Mouse (Mus musculus) C2C12 (cell line): Measurements from ENCODE around the gene Cbx7. TPM values are rescaled to one million over a fixed set of nuclear protein-coding genes. Genes with fewer than 3 reads are reported as not detected.

Source experiments
- H3K27me3 ChIP-seq: one replicate; pipeline ENCODE4 v1.6.1; 2011; ENCODE audit not compliant: control insufficient read depth, insufficient read depth, insufficient read length
- H3K36me3 ChIP-seq: one replicate; pipeline ENCODE4 v1.6.1; 2011; ENCODE audit not compliant: control insufficient read depth, insufficient read depth
- H3K4me3 ChIP-seq: one replicate; pipeline ENCODE4 v1.5.1; 2011; ENCODE audit warnings: mild to moderate bottlenecking, control low read depth; ENCODE audit not compliant: poor library complexity, insufficient read depth, severe bottlenecking
- H3K79me2 ChIP-seq: one replicate; pipeline ENCODE4 v1.6.1; 2011; ENCODE audit not compliant: control insufficient read depth, insufficient read depth
- H3K79me3 ChIP-seq: one replicate; pipeline ENCODE4 v1.6.1; 2011; ENCODE audit warnings: low read depth, control low read depth
- H3ac ChIP-seq: one replicate; pipeline ENCODE3; 2011; ENCODE audit warnings: low read depth; ENCODE audit not compliant: control insufficient read depth, insufficient read length
- CEBPB ChIP-seq: IDR thresholded peaks from one replicate; pipeline ENCODE4 v1.6.1; 2011; ENCODE audit warnings: low read depth, mild to moderate bottlenecking, control low read depth, moderate library complexity
- CTCF ChIP-seq: IDR thresholded peaks from one replicate; pipeline ENCODE4 v1.5.1; 2011; ENCODE audit not compliant: control insufficient read depth, insufficient read depth, insufficient read length
- FOSL1 ChIP-seq: IDR thresholded peaks from one replicate; pipeline ENCODE4 v1.8.0; 2011; ENCODE audit warnings: mild to moderate bottlenecking, low read length; ENCODE audit not compliant: poor library complexity, insufficient read depth, severe bottlenecking
- MAX ChIP-seq: IDR thresholded peaks from one replicate; pipeline ENCODE4 v1.6.1; 2011; ENCODE audit warnings: mild to moderate bottlenecking, control low read depth
- MYOD1 ChIP-seq: IDR thresholded peaks from one replicate; pipeline ENCODE4 v1.6.1; 2011; ENCODE audit warnings: low read depth; ENCODE audit not compliant: control insufficient read depth, insufficient read length
- MYOG ChIP-seq: IDR thresholded peaks from one replicate; pipeline ENCODE4 v1.6.1; 2011; ENCODE audit not compliant: control insufficient read depth, insufficient read length; ENCODE audit errors: extremely low read depth
- USF1 ChIP-seq: IDR thresholded peaks from one replicate; pipeline ENCODE4 v1.6.1; 2011; ENCODE audit warnings: low read depth, mild to moderate bottlenecking, control low read depth, moderate library complexity
- polyA plus RNA-seq: library from polyadenylated mRNA; unstranded; fragments of >200 nt; fragmentation: generic; extraction: Trizol; gene quantifications from one replicate; pipeline ENCODE4 v1.2.1, GENCODE M21; 2012; ENCODE audit warnings: missing spikeins

The Cbx7 gene
- polyA plus RNA-seq, 1 experiment = 5.9 TPM

- H3ac ChIP-seq = no peak overlapping the region
- H3K4me3 ChIP-seq = no peak overlapping the region
- no peaks in the 10 kb centered on the region for H3K36me3 ChIP-seq
- no peaks in the 10 kb centered on the region for H3K79me2 ChIP-seq
- TF ChIP-seq MYOG (no peak), MYOD1 (peak; percentile 79), FOSL1 (peak; percentile 39), MAX (peak; percentile 32), USF1 (no peak)
- no peaks in the 10 kb centered on the region for H3K27me3 ChIP-seq
- H3K79me3 ChIP-seq = no peaks in the 10 kb centered on the region
Observed at GRCm38 (mm10) chr15:79951730-79952503, 19.0 kb downstream of the Cbx7 start.

DNA sequence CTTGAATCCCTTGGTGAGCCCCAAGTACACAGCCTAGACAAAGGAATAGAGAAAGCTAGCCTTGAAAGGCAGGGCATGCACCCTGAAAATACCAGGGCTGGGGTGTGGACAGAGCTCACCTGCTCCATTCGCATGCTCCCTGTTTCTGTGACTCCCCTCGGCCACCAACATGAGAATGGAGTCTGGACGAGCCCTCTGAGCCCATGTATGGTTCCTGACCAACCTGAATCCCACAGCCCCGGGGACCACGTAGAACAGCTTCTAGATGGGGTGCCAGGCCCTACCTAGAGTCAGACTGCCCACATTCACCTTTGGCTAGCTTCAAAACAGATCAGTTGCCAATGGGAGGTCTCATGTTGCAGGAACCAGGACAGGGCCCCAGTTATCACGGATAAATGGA is 19.7 kb downstream of the Cbx7 start:
- Histone ChIP-seq H3K27me3 (no peaks in the 10 kb centered on the region), H3K4me3 (no peak overlapping the region), H3K79me3 (no peaks in the 10 kb centered on the region), H3K36me3 (no peaks in the 10 kb centered on the region), H3ac (no peak overlapping the region), H3K79me2 (no peaks in the 10 kb centered on the region)
- TF ChIP-seq MAX (no peak), MYOG (no peak), USF1 (no peak), FOSL1 (no peak), CTCF (no peak), CEBPB (no peak), MYOD1 (no peak)

- peak; percentile 88 for TF ChIP-seq CTCF
- TF ChIP-seq MYOD1 = peak; percentile 11
- peak; percentile 23 for TF ChIP-seq MAX
- TF ChIP-seq CEBPB = no peak
- peak; percentile 72 for TF ChIP-seq FOSL1
- H3K79me2 ChIP-seq = no peaks in the 10 kb centered on the region
- no peak overlapping the region for H3K4me3 ChIP-seq
- H3K36me3 ChIP-seq = no peaks in the 10 kb centered on the region
- no peaks in the 10 kb centered on the region for H3K79me3 ChIP-seq
- no peaks in the 10 kb centered on the region for H3K27me3 ChIP-seq
- peak overlapping the region; percentile 21 for H3ac ChIP-seq
Observed at GRCm38 (mm10) chr15:79950250-79951025, 20.5 kb downstream of the Cbx7 start.

GRCm38 (mm10) chr15:79947681-79948080 is 23.2 kb downstream of the Cbx7 start:
- no peaks in the 10 kb centered on the region for H3K79me3 ChIP-seq
- no peaks in the 10 kb centered on the region for H3K79me2 ChIP-seq
- H3K4me3 ChIP-seq = no peak overlapping the region
- H3K27me3 ChIP-seq = no peaks in the 10 kb centered on the region
- H3ac ChIP-seq = no peak overlapping the region
- no peak for TF ChIP-seq MYOD1
- TF ChIP-seq CTCF = no peak
- no peak for TF ChIP-seq MAX
- no peak for TF ChIP-seq CEBPB
- no peak for TF ChIP-seq FOSL1
- TF ChIP-seq USF1 = no peak
- H3K36me3 ChIP-seq = no peaks in the 10 kb centered on the region

GRCm38 (mm10) chr15:79946790-79947189 is 24.1 kb downstream of the Cbx7 start:
- Histone ChIP-seq H3K79me2 (no peaks in the 10 kb centered on the region), H3K27me3 (no peaks in the 10 kb centered on the region), H3K79me3 (no peaks in the 10 kb centered on the region), H3K36me3 (no peaks in the 10 kb centered on the region), H3ac (no peak overlapping the region), H3K4me3 (no peak overlapping the region)
- peak; percentile 0 for TF ChIP-seq CTCF
- TF ChIP-seq FOSL1 = no peak
- TF ChIP-seq CEBPB = no peak
- no peak for TF ChIP-seq USF1
